Mouse (Mus musculus) stomach, embryonic 15.5 days (tissue): ENCODE results near the gene Ttc9. TPM values are rescaled to one million over a fixed set of nuclear protein-coding genes. Genes with fewer than 3 reads are reported as not detected.

Experiments
- ATAC-seq: fragments of 200-750 bp; cut with Nextera tagmentation; 2 replicates; pipeline ENCODE4 v1.8.0; 2017; ENCODE audit warnings: low read depth, moderate number of reproducible peaks, moderate TSS enrichment; ENCODE audit not compliant: insufficient read depth, low FRiP score
- H3K27ac ChIP-seq: fragments of 300-500 bp; sonication (generic); 2 replicates; pipeline ENCODE4 v1.5.1; 2015; ENCODE audit warnings: mild to moderate bottlenecking, inconsistent platforms
- H3K27me3 ChIP-seq: fragments of 300-500 bp; sonication (generic); replicated peaks from 2 replicates; pipeline ENCODE4 v1.6.1; 2015; ENCODE audit warnings: inconsistent platforms
- H3K36me3 ChIP-seq: fragments of 300-500 bp; sonication (generic); 2 replicates; pipeline ENCODE4 v1.6.1; 2015; ENCODE audit warnings: inconsistent platforms
- H3K4me1 ChIP-seq: fragments of 300-500 bp; sonication (generic); 2 replicates; pipeline ENCODE4 v1.6.1; 2015; ENCODE audit warnings: inconsistent platforms
- H3K4me2 ChIP-seq: fragments of 300-500 bp; sonication (generic); 2 replicates; pipeline ENCODE4 v1.6.1; 2015; ENCODE audit warnings: mild to moderate bottlenecking, inconsistent platforms
- H3K4me3 ChIP-seq: fragments of 300-500 bp; sonication (generic); replicated peaks from 2 replicates; pipeline ENCODE4 v1.5.1; 2015; ENCODE audit warnings: inconsistent platforms
- H3K9ac ChIP-seq: fragments of 300-500 bp; sonication (generic); 2 replicates; pipeline ENCODE4 v1.6.1; 2015; ENCODE audit warnings: inconsistent platforms
- H3K9me3 ChIP-seq: fragments of 300-500 bp; sonication (generic); 2 replicates; pipeline ENCODE4 v1.6.1; 2016; ENCODE audit warnings: inconsistent platforms
- WGBS: fragments of 180-500 bp; shearing (Covaris S2); methylation state at CpG from one replicate; pipeline ENCODE4 v1.1.7; 2015; 5-methylcytosine and 5-hydroxymethylcytosine counted together
- polyA plus RNA-seq: library from polyadenylated mRNA; unstranded; fragments of >200 nt; fragmentation: Nextera tagmentation; extraction: Ambion mirVana; gene quantifications from 2 replicates; pipeline ENCODE4 v1.2.1, GENCODE M21; 2015

Ttc9 gene
- polyA plus RNA-seq, 1 experiment from 2014 or later = 6.8 TPM

DNA sequence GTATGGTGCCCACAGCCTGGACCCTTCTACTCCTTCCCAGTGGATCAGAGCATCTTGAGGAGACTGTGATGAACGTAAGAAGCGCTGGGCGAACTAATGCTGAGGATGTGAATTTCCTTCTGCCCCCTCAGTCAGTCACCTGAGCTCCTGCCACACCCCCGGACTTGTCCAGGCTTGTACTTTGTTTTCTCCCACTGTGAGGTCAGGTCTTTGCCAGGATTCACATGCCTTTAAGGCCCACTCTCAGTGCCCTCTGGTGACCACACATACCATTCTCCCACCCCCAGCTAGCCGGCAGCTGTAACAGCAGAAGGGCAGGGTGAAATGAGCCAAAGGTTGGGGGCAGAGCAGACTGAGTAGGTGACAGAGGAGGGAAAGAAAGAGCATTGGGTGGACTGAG, 32.9 kb downstream of the Ttc9 start:
- no peak overlapping the region for H3K9ac ChIP-seq
- H3K4me2 ChIP-seq = no peak overlapping the region
- H3K4me1 ChIP-seq = no peaks in the 10 kb centered on the region
- 71% methylated on average over 5 of the region's 5 CpGs for WGBS
- H3K27ac ChIP-seq = no peak overlapping the region
- no peaks in the 10 kb centered on the region for H3K27me3 ChIP-seq
- H3K4me3 ChIP-seq = no peak overlapping the region
- no peak for ATAC-seq
- H3K36me3 ChIP-seq = no peaks in the 10 kb centered on the region
- H3K9me3 ChIP-seq = no peaks in the 10 kb centered on the region

DNA sequence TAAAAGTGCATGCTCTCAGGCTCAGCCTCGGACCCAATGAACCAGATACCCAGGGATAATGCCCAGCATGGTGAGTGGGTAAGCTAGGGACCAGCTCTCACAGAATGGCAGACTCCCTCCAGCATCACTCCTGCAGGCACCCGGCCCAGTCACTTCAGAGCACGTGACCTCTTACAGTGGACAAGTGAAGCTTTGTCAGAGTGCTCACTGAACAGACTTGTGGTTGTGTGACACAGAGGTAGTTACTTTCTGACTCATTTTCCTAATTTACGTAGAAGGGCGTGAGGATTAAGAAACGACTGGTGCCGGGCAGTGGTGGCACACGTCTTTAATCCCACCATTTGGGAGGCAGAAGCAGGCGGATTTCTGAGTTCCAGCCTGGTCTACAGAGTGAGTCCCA, 37.4 kb downstream of the Ttc9 start:
- Histone ChIP-seq H3K27me3 (no peaks in the 10 kb centered on the region), H3K27ac (no peak overlapping the region), H3K9me3 (no peaks in the 10 kb centered on the region), H3K4me3 (no peak overlapping the region), H3K9ac (no peak overlapping the region), H3K4me2 (no peak overlapping the region), H3K4me1 (no peaks in the 10 kb centered on the region), H3K36me3 (no peaks in the 10 kb centered on the region)
- WGBS = 84% methylated on average over 9 of the region's 9 CpGs
- ATAC-seq = no peak

DNA sequence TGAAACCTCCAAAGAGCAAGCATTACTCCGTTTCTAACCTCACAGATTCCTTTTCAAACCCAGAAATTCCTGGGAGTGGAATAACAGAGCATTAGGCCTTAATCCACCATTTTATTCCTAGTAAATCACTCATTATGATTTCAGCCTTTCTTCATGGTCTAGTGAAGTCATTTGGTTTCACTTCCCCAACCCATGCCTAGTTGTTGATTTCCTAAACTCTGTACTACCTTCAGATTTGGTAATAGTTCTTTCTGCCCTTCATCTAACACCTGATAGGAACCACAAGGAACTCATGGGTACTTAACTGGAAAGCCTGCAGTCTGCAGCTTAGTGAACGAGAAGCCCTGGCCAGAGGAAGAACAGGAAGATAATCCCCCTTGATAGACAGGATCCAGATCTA, 44.5 kb downstream of the Ttc9 start:
- H3K9ac ChIP-seq = no peak overlapping the region
- H3K9me3 ChIP-seq = no peaks in the 10 kb centered on the region
- H3K4me3 ChIP-seq = no peak overlapping the region
- no peak for ATAC-seq
- H3K27ac ChIP-seq = no peak overlapping the region
- no peaks in the 10 kb centered on the region for H3K36me3 ChIP-seq
- no peaks in the 10 kb centered on the region for H3K4me1 ChIP-seq
- WGBS = 43% methylated on average over 2 of the region's 2 CpGs
- H3K27me3 ChIP-seq = no peaks in the 10 kb centered on the region
- H3K4me2 ChIP-seq = no peak overlapping the region

DNA sequence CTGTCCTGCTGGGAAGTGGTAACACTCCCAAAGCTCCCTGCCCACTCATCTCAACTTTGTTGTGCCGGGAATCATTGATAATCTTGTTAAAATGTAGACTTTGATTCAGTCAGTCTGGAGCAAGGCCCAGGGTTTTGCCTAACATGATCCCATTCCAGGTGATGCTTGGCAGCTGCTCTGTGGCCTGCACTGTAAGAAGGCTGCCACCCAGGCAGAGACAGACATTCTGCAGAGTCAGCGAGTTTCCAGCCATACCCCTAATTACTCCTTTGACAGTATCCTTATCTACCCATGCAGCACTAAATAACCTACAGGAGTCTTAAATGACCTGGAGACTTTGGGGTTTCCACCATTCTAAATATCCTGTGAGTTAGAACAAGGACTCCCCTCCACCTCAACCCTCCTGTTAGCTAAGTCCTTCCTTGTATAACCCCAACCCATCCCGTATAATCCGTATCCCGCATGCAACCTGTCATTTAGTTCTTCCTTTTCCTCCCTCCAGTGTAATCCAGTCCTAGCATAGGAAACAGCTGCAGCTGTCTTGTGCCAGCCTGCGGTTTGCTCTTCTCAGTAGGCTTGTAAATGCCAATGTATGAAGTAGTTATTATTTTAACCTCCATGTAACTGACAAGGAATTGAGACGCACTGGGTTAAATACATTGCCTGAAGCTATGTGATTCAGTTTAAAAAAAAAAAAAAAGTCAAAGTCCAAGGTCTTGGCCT, 48.9 kb downstream of the Ttc9 start:
- no peaks in the 10 kb centered on the region for H3K27me3 ChIP-seq

GRCm38 (mm10) chr12:81683395-81683794, 52.3 kb downstream of the Ttc9 start:
- H3K9ac ChIP-seq = no peak overlapping the region
- H3K9me3 ChIP-seq = no peaks in the 10 kb centered on the region
- H3K27me3 ChIP-seq = no peaks in the 10 kb centered on the region
- whole genome bisulfite sequencing = 59% methylated on average over 11 of the region's 11 CpGs
- no peak overlapping the region for H3K27ac ChIP-seq
- no peaks in the 10 kb centered on the region for H3K4me1 ChIP-seq
- H3K4me2 ChIP-seq = no peak overlapping the region
- no peak overlapping the region for H3K4me3 ChIP-seq
- no peak for ATAC-seq
- H3K36me3 ChIP-seq = no peaks in the 10 kb centered on the region

More for the DNA sequence above, 48.9 kb downstream of the Ttc9 start:
- H3K36me3 ChIP-seq = no peaks in the 10 kb centered on the region
- H3K4me3 ChIP-seq = no peak overlapping the region
- no peak overlapping the region for H3K27ac ChIP-seq
- no peak for ATAC-seq
- H3K4me1 ChIP-seq = no peaks in the 10 kb centered on the region
- H3K4me2 ChIP-seq = no peak overlapping the region
- H3K9me3 ChIP-seq = no peaks in the 10 kb centered on the region
- no peak overlapping the region for H3K9ac ChIP-seq
- WGBS = 70% methylated on average over 7 of the region's 7 CpGs

- no peak for ATAC-seq
- Histone ChIP-seq H3K4me3 (no peak overlapping the region), H3K27ac (no peak overlapping the region), H3K36me3 (no peaks in the 10 kb centered on the region), H3K9ac (no peak overlapping the region), H3K27me3 (no peaks in the 10 kb centered on the region), H3K4me2 (no peak overlapping the region), H3K9me3 (no peaks in the 10 kb centered on the region), H3K4me1 (no peaks in the 10 kb centered on the region)
- 79% methylated on average over 6 of the region's 6 CpGs for WGBS
These were observed 53.0 kb downstream of the Ttc9 start for GRCm38 (mm10) chr12:81684096-81684495.

DNA sequence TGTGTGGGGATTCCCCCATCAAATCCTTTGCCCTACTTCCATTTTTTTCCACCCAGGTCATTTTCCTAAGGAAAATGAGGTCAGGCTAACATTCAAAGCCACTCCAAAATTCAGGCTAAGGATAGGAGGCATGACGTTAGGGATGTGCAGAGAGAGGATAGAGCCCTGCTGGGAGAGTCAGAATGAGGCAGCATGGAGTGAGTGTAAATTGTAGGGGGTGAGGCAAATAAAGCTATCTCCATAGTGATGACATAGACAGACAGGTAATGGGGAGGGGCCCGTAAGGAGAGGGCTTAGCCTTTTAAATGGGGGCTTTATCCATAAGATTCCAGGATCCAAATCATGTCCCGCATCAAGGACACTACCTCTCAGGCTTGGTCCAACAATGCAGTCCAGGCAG, 54.9 kb downstream of the Ttc9 start:
- Histone ChIP-seq H3K4me1 (no peaks in the 10 kb centered on the region), H3K27me3 (no peaks in the 10 kb centered on the region), H3K4me2 (no peak overlapping the region), H3K9ac (no peak overlapping the region), H3K4me3 (no peak overlapping the region), H3K36me3 (no peaks in the 10 kb centered on the region), H3K27ac (no peak overlapping the region), H3K9me3 (no peaks in the 10 kb centered on the region)
- WGBS = 47% methylated on average over 3 of the region's 3 CpGs
- ATAC-seq = no peak

DNA sequence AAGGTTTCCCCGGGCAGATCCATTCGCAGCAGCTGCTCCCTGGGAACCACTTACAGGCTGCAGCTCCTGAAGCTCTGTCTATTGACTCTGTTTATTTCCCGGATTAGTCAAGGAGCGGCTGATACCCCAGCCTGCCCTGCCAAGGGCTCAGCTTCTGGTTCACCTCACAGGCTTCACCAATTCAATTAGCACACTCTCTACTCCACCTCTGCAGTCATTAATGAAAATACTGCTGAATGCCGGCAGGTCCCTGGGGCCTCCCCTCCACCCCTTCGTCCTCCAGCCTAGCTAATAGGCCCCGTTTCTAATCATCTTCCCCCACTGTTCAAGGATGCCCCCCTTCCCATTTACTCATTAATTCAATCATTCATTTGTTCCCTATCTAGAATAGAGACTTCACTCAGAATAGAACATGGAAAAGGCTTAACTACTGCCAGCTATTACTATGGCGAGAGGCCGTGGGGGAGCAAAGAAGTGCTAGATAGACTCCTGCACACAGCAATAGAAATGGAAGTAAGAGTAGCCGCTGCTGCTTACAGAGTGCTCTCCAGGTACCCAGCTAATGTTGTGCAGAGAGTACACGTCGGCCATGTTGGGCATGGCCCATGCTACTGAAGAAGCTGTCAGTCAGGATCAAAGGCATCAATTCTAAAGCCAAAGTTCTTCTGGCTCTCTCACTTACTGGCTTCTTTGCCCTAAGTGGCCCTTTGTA, 55.5 kb downstream of the Ttc9 start:
- Histone ChIP-seq H3K27me3 (no peaks in the 10 kb centered on the region), H3K27ac (no peak overlapping the region), H3K36me3 (no peaks in the 10 kb centered on the region), H3K4me3 (no peak overlapping the region), H3K4me2 (no peak overlapping the region), H3K9ac (no peak overlapping the region), H3K4me1 (no peaks in the 10 kb centered on the region), H3K9me3 (no peaks in the 10 kb centered on the region)
- WGBS = 47% methylated on average over 12 of the region's 12 CpGs
- peak; percentile 14; the same call in 1 of the 2 replicates for ATAC-seq

GRCm38 (mm10) chr12:81687873-81688272, 56.8 kb downstream of the Ttc9 start:
- Histone ChIP-seq H3K4me2 (no peak overlapping the region), H3K27me3 (no peaks in the 10 kb centered on the region), H3K27ac (no peak overlapping the region), H3K9ac (no peak overlapping the region), H3K36me3 (no peaks in the 10 kb centered on the region), H3K9me3 (no peaks in the 10 kb centered on the region), H3K4me1 (no peaks in the 10 kb centered on the region), H3K4me3 (no peak overlapping the region)
- 83% methylated on average over 5 of the region's 5 CpGs for WGBS
- ATAC-seq = no peak

DNA sequence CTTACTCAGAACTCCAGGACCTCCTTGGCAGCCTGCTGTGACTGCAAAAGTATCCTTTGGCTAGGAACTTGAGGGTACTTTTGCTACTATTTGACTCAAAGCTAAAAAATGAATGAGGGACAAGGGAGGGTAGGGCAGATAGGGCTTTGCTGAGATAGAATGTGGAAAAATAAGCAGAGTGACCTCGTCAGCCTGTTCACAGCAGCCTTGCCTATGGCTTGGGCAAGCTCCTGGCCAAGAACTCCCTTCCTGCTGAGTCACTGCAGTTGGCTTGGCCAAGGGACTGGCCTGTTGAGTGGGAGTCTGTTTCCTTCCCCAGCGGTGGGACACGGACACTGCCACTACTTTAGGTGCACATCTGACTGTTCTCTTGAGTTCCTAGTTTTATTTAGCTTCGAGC, 57.5 kb downstream of the Ttc9 start:
- Histone ChIP-seq H3K36me3 (no peaks in the 10 kb centered on the region), H3K27ac (no peak overlapping the region), H3K9ac (no peak overlapping the region), H3K4me1 (no peaks in the 10 kb centered on the region), H3K4me2 (no peak overlapping the region), H3K27me3 (no peaks in the 10 kb centered on the region), H3K4me3 (no peak overlapping the region), H3K9me3 (no peaks in the 10 kb centered on the region)
- WGBS = 76% methylated on average over 4 of the region's 4 CpGs
- no peak for ATAC-seq

GRCm38 (mm10) chr12:81689505-81690056, 58.5 kb downstream of the Ttc9 start:
- Histone ChIP-seq H3K9me3 (no peaks in the 10 kb centered on the region), H3K4me2 (no peak overlapping the region), H3K27ac (no peak overlapping the region), H3K27me3 (no peaks in the 10 kb centered on the region), H3K4me1 (no peaks in the 10 kb centered on the region), H3K4me3 (no peak overlapping the region), H3K36me3 (no peaks in the 10 kb centered on the region), H3K9ac (no peak overlapping the region)
- ATAC-seq = no peak
- 45% methylated on average over 4 of the region's 4 CpGs for WGBS

GRCm38 (mm10) chr12:81690111-81690510, 59.1 kb downstream of the Ttc9 start:
- no peaks in the 10 kb centered on the region for H3K4me1 ChIP-seq
- H3K4me2 ChIP-seq = no peak overlapping the region
- no peaks in the 10 kb centered on the region for H3K9me3 ChIP-seq
- H3K36me3 ChIP-seq = no peaks in the 10 kb centered on the region
- H3K9ac ChIP-seq = no peak overlapping the region
- H3K4me3 ChIP-seq = no peak overlapping the region
- ATAC-seq = no peak
- no peak overlapping the region for H3K27ac ChIP-seq
- WGBS = 90% methylated on average over 15 of the region's 15 CpGs
- H3K27me3 ChIP-seq = no peaks in the 10 kb centered on the region
